Mouse (Mus musculus): ENCODE measurements around the gene Bicd2.

DNA sequence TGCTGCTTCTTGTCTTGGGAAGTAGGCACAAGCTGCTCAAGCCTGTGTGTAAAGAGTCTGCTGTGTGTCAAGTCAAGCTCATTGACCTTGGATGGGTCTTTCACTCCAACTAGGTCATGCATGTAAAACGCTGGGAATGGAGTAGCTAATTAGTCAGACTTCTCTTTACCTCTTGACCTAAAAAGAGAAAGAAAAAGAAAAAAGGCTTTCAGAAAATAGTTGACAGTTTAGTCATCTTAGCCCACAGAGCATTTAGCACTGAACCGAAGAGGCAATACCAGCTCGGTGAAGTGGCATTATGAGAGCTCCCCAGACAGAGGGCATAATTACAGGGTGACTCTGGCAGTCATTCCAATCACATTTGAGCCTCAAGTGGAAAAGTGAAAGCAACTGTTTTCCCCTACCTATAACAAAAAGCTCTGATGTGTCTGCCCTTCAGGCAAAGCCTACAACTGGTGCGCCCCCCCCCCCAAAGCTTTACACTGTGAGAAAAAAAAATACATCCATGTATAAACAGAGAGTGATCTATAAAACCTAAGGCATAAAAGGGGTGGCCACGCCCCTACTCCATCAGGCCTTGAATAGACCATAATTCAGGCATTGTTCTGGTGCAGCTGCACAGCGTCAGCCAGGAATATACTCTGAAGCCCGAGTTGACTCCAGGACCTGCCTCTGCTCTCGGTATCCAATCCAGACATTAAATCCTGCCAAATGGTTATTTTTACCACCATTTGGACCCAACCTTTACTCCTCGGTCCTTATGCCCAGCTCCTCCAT is 24.8 kb upstream of the Bicd2 start:
- no peak for TF ChIP-seq POLR2A (IDR thresholded peaks at IDR 0.05; ENCODE audit: borderline replicate concordance, extremely low read depth, low read depth, low read length)
- no peak for TF ChIP-seq CTCF (IDR thresholded peaks at IDR 0.05; ENCODE audit: insufficient read depth, low read length)
